Mouse (Mus musculus) spleen, postnatal 14 days (tissue): Measurements from ENCODE around the gene C130060K24Rik.

Experiments used
- DNase-seq, 2 experiments: peaks; one replicate each; pipeline ENCODE4 v3.0.0; 2021 to 2022; ENCODE audit warnings: low spot score in 2 of 2

C130060K24Rik gene

DNA sequence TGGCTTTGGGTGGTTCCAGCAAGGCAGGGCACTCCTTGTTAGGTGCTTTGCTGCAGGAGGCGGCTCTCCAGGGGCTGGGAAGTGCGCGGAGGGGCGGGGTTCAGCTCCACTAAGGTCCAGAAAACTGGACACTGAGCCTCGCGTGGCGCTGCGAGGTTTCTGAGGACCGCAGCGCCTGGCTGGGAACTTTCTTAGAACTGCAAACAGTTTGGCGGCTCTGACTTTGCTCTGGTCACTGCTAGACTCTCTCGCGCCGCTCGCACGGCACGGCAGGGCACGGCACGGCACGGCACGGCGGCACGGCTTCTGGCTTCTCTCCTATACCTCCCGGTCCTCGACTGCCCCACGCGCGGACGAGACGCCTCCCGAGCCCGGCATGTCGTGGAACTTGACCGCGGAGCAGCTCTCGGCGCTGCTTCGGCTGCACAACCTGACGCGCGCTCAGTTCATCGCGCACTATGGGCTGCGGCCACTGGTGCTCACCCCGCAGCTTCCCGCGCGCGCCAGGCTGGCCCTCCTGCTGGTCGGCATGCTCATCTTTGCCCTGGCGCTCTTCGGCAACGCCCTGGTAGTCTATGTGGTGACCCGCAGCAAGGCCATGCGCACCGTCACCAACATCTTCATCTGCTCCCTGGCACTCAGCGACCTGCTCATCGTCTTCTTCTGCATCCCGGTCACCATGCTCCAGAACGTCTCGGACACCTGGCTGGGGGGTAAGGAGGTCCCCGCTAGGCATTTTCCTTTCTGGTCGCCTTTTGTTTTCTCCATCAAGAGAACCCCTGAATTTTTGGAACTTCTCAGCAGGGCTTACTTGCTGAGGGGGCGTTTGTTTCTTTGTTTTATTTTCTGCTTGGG, at the start of gene C130060K24Rik:
Gene C130060K24Rik, plus strand, starts transcription at position 188 of the 855 bp plus-strand sequence.
- no peak for DNase-seq

DNA sequence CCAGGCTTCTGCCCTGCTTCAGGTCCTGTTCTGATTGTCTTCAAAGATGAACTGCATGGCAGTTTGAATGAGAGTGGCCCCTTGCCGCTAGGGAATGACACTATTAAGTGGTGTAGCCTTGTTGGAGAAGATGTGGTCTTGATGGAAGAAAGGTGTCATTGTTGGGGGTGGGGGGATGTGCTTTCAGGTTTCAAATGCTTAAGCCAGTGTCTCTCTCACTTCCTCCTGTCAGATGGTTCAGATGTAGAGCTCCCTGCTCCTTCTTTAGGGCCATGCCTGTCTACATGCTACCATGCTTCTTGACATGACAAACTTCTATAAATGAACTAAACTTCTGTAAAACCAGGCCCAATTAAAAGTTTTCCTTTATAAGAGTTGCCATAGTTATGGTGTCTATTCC, 46.7 kb upstream of the C130060K24Rik start:
- no peak for DNase-seq

DNA sequence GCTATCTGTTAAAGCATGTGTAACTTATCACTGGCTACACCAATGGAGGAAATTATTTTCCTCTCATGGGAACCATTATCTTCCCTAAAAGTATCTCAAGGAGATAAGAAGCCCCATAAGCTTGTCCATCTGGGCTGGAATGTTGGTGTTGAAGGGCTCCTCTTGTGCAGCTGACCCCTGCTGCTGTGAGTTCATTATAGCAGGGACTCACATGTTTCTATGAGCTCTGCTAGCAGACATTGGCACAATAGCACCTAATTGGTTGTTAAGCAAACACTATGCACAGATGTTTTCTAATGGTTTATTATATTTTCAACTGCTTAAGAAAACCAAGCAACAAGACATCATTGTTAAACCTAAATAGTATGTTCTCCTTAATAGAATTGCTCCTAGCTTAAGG, 41.5 kb upstream of the C130060K24Rik start:
- DNase-seq = no peak

DNA sequence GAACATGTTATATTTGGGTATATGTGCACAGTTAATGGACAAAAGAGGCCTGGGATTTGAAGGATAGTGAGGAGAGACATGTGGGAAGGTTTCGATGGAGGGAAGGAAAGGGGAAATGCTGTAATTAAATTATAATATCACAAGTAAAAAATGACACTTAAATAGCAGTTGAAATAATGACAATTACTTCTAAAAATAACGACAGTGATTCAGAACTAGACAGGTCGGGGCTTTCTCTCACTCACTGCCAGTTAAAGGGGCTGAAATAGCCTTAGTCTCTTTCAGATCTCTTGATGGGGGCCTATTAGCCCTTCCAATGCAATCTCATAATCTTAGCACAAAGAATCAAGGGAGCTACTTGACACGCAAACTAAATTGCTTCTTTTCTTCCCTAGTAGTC, 39.5 kb upstream of the C130060K24Rik start:
- DNase-seq = no peak

- no peak for DNase-seq
These were observed 33.2 kb upstream of the C130060K24Rik start for GRCm38 (mm10) chr6:65347736-65348135.

DNA sequence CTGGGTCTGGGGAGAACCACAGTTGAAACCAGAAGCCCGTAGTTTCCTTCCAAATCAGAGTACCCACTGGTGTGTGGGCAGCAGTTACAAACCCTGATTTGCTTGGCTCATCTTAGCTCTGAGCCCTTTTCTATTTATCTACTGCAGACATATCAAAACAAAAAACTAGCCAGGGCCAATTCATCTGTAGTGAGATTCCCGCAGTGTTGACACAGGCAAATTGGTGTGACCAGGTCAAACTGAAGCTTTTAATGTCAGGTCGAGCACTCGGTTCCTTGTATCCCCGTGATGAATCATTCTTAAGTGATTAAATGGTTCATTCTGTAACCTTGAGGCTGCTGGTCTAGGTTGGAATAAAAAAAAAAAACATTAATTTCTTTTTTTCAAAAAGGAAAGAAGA, 32.6 kb upstream of the C130060K24Rik start:
- DNase-seq = no peak

- no peak for DNase-seq
These were observed 29.3 kb upstream of the C130060K24Rik start for GRCm38 (mm10) chr6:65351622-65352021.

DNA sequence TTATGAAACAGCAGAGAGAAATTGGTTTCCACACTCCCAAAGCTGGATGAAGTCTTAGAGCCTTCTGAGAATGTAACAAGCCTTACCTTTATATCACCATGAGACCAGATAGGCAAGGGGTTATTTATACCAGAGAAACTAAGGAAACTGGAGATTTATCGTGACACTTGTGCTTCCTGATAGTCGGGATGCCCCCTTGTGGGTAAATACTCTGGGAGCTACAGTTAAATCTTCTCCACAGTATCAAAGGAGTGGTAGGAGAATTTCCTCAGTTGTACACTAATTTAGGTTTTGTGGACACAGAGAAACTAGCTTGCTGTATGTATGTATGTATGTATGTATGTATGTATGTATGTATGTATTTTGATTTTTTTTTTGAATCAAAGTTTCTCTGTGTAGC, 5.0 kb upstream of the C130060K24Rik start:
- DNase-seq = no peak

GRCm38 (mm10) chr6:65421888-65422287, 41.0 kb downstream of the C130060K24Rik start:
- DNase-seq = no peak

GRCm38 (mm10) chr6:65427065-65427464, 46.2 kb downstream of the C130060K24Rik start:
- no peak for DNase-seq

- DNase-seq = no peak
These were observed 52.3 kb downstream of the C130060K24Rik start for GRCm38 (mm10) chr6:65433159-65433558.

GRCm38 (mm10) chr6:65453465-65453864, 72.6 kb downstream of the C130060K24Rik start:
- no peak for DNase-seq

GRCm38 (mm10) chr6:65465294-65465693, 84.4 kb downstream of the C130060K24Rik start:
- no peak for DNase-seq

GRCm38 (mm10) chr6:65470320-65470719, 89.4 kb downstream of the C130060K24Rik start:
- DNase-seq = no peak

GRCm38 (mm10) chr6:65472455-65472854, 91.5 kb downstream of the C130060K24Rik start:
- no peak for DNase-seq

DNA sequence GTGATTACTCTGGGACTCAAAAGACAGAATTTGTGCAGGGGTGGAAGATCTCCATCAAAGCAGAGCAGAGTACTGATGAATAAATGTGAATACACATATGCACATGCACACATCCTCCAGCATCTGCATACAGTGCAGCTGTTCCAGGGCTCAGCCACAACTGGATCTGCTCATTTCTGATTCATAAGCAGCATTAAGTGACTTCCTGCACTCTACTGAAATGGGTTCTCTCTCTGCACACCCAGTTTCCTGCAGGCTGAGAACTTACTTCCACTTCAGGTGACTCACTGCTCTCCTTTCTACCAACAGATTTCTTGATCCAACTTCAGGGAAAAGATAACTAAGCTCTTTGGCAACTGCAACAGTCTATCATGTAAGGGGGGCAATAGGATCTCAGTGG, 117.9 kb downstream of the C130060K24Rik start:
- no peak for DNase-seq
